Mouse (Mus musculus) G1E-ER4 (cell line): ENCODE data around the gene Itgae. TPM values are rescaled to one million over a fixed set of nuclear protein-coding genes. Genes with fewer than 3 reads are reported as not detected.

Experiments used
- GATA1 ChIP-seq: IDR thresholded peaks from one replicate; pipeline ENCODE4 v1.8.0; 2012; ENCODE audit warnings: low read length, inconsistent platforms
- polyA plus RNA-seq: library from polyadenylated mRNA; stranded (reverse); fragments of >175 nt; gene quantifications from 2 replicates; pipeline ENCODE4 v1.2.3, GENCODE M21; 2012

The Itgae gene
- polyA plus RNA-seq, 1 experiment = 0.03 TPM

GRCm38 (mm10) chr11:73162284-73162683, 71.9 kb downstream of the Itgae start:
- TF ChIP-seq GATA1 = no peak

- no peak for TF ChIP-seq GATA1
These were observed 77.7 kb downstream of the Itgae start for GRCm38 (mm10) chr11:73168071-73168470.

DNA sequence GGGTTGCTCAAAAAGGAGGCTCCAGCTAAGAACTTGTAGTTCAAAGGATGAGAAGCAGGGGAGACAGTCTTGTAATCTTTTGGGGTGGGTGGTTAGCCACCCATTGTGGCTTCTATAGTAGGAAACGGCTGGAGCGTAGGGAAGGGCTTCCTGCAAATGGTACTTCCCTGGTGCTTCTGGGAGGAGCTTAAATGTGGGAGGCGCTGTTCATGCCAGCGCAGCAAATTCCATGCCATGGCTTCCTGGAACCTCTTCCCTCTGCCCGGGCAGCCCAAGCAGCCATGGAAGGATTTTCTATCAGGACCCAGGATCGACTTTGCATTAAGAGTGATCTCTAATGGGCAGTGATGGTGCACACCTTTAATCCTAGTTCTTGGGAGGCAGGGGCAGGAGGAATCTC, 78.2 kb downstream of the Itgae start:
- TF ChIP-seq GATA1 = no peak

- TF ChIP-seq GATA1 = no peak
These were observed 78.8 kb downstream of the Itgae start for GRCm38 (mm10) chr11:73169231-73169630.

- TF ChIP-seq GATA1 = no peak
These were observed 81.8 kb downstream of the Itgae start for GRCm38 (mm10) chr11:73172186-73172585.

DNA sequence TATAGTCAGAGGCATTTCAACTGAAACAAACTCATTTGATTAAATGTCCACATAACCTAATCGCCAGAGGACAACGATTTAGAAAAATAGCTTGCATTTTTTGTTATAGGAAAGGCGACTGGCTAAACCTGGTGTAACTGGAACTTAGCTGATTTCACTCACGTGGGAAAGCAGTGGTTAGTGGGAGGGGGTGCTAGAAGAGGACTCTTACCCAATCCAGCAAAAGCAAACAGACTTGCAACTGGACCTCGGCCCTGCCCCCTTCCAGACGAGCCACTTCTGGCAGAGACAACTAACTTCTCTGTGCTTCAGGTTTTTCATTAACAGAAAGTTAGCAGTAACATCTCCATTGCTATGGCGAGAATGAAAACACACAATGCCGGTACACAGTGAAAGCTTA, 85.2 kb downstream of the Itgae start:
- no peak for TF ChIP-seq GATA1

GRCm38 (mm10) chr11:73176186-73176585, 85.8 kb downstream of the Itgae start:
- no peak for TF ChIP-seq GATA1

GRCm38 (mm10) chr11:73176608-73177508, 86.5 kb downstream of the Itgae start, which contains the start of the genes Emc6 and Tax1bp3:
Gene Emc6, minus strand, starts transcription at chr11:73177037.
Gene Tax1bp3, plus strand, starts transcription at chr11:73177083.
- no peak for TF ChIP-seq GATA1

GRCm38 (mm10) chr11:73177509-73177875, 87.1 kb downstream of the Itgae start:
- no peak for TF ChIP-seq GATA1

DNA sequence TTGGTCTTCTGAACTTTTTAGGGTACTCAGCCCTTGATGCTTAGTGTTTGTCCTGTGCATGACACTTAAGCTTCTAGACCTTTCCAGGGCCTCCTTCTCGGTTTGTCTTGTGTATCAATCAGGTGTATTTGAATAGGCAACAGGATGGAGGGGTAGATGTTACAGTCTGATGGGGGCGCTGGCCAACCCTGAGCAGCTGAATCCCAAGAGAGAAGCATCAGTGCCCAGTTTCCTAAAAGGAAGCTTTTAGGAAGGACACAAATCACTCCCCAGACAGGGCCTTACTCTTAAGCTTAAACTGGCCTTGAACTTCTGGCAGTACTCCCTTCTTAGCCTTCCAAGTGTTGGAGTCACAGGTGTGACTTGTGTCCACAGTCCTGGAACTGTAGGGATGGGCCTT, 87.5 kb downstream of the Itgae start:
- TF ChIP-seq GATA1 = no peak

GRCm38 (mm10) chr11:73185872-73186615, 95.7 kb downstream of the Itgae start:
- TF ChIP-seq GATA1 = no peak

GRCm38 (mm10) chr11:73187231-73187630, 96.8 kb downstream of the Itgae start:
- TF ChIP-seq GATA1 = no peak

DNA sequence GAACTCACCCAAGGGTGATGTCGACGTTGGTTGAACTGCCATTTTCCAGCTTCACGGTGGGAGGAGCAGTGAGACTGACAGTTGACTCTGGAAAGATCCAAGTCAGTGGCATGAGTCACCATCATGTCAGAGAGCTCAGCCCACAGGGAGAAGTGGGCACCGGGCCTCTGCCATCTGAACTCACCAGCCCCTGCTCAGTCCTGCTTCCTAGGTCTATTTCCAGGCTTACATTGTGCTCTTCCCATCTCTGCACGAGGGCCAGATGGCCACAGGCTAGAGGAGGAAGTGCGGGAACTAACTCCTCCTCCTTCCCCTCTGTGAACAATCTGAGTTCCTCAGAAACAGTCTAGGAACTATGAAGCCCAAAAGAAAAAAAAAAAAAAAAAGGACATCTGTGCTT, 102.7 kb downstream of the Itgae start:
- no peak for TF ChIP-seq GATA1

GRCm38 (mm10) chr11:73194444-73194843, 104.1 kb downstream of the Itgae start:
- no peak for TF ChIP-seq GATA1

Other genes with a start within 250 kb of the Itgae start
- 13.9 and 15.7 TPM in 2 replicates for gene Atp2a3, start 129.4 kb upstream of the Itgae start, polyA plus RNA-seq
- 5.8 and 14.4 TPM in 2 replicates for gene P2rx1, start 91.5 kb upstream of the Itgae start, polyA plus RNA-seq
- 3.8 TPM in 2 replicates for gene Camkk1, start 71.6 kb upstream of the Itgae start, polyA plus RNA-seq
- gene Ncbp3, start 42.8 kb upstream of the Itgae start, polyA plus RNA-seq = 9.1 and 12.0 TPM in 2 replicates
- 26.0 and 32.8 TPM in 2 replicates for gene Haspin, start 47.7 kb downstream of the Itgae start, polyA plus RNA-seq
- not detected in 2 replicates for gene P2rx5, start 69.8 kb downstream of the Itgae start, polyA plus RNA-seq
- 271 and 304 TPM in 2 replicates for gene Emc6, start 86.5 kb downstream of the Itgae start, polyA plus RNA-seq
- gene Tax1bp3, start 86.5 kb downstream of the Itgae start, polyA plus RNA-seq = 2.9 and 7.4 TPM in 2 replicates
- 1.8 and 3.1 TPM in 2 replicates for gene Ctns, start 108.5 kb downstream of the Itgae start, polyA plus RNA-seq
- 1.3 TPM in 2 replicates for gene Shpk, start 108.9 kb downstream of the Itgae start, polyA plus RNA-seq
- gene Trpv1, start 143.7 kb downstream of the Itgae start, polyA plus RNA-seq = not detected in 2 replicates
- not detected in 2 replicates for gene Trpv3, start 176.8 kb downstream of the Itgae start, polyA plus RNA-seq
- gene Aspa, start 239.0 kb downstream of the Itgae start, polyA plus RNA-seq = not detected in 2 replicates
- not detected in 2 replicates for gene Gm49340, start 239.2 kb downstream of the Itgae start, polyA plus RNA-seq
- gene Spata22, start 239.2 kb downstream of the Itgae start, polyA plus RNA-seq = not detected in 2 replicates